Mouse (Mus musculus) forebrain, embryonic 13.5 days (tissue): ENCODE results near the gene Prim2. TPM values are rescaled to one million over a fixed set of nuclear protein-coding genes. Genes with fewer than 3 reads are reported as not detected.
A peak's percentile ranks its signal among the peaks of the same experiment; 100 is the strongest.
"Not testable (repeated sequence)": the region's sequence is repeated elsewhere in the genome, so short reads cannot be mapped to it uniquely, and the experiment has no call there.

Source experiments
- ATAC-seq: fragments of 200-750 bp; cut with Nextera tagmentation; 2 replicates; pipeline ENCODE4 v1.8.0; 2017
- H3K27ac ChIP-seq: fragments of 300-500 bp; sonication (generic); 2 replicates; pipeline ENCODE4 v1.5.1; 2015; ENCODE audit warnings: inconsistent platforms, mild to moderate bottlenecking, moderate library complexity
- H3K27me3 ChIP-seq: fragments of 300-500 bp; sonication (generic); 2 replicates; pipeline ENCODE4 v1.6.1; 2015; ENCODE audit warnings: mild to moderate bottlenecking, inconsistent platforms
- H3K36me3 ChIP-seq: fragments of 300-500 bp; sonication (generic); 2 replicates; pipeline ENCODE4 v1.6.1; 2015; ENCODE audit warnings: mild to moderate bottlenecking, inconsistent platforms; ENCODE audit not compliant: poor library complexity, severe bottlenecking
- H3K4me1 ChIP-seq: fragments of 300-500 bp; sonication (generic); 2 replicates; pipeline ENCODE4 v1.6.1; 2015; ENCODE audit warnings: inconsistent platforms
- H3K4me2 ChIP-seq: fragments of 300-500 bp; sonication (generic); 2 replicates; pipeline ENCODE4 v1.6.1; 2015; ENCODE audit warnings: inconsistent platforms, mild to moderate bottlenecking, moderate library complexity
- H3K4me3 ChIP-seq: fragments of 300-500 bp; sonication (generic); 2 replicates; pipeline ENCODE4 v1.5.1; 2015; ENCODE audit warnings: mild to moderate bottlenecking, inconsistent platforms
- H3K9ac ChIP-seq: fragments of 300-500 bp; sonication (generic); 2 replicates; pipeline ENCODE4 v1.6.1; 2015; ENCODE audit warnings: mild to moderate bottlenecking, inconsistent platforms
- H3K9me3 ChIP-seq: fragments of 300-500 bp; sonication (generic); replicated peaks from 2 replicates; pipeline ENCODE4 v1.6.1; 2016; ENCODE audit warnings: inconsistent platforms
- WGBS: fragments of 180-500 bp; shearing (Covaris S2); methylation state at CpG from one replicate; pipeline ENCODE4 v1.1.7; 2015; 5-methylcytosine and 5-hydroxymethylcytosine counted together
- polyA plus RNA-seq: library from polyadenylated mRNA; unstranded; fragments of >200 nt; fragmentation: Nextera tagmentation; extraction: Ambion mirVana; gene quantifications from 2 replicates; pipeline ENCODE4 v1.2.1, GENCODE M21; 2015

Prim2 gene
- polyA plus RNA-seq, 1 experiment from 2014 or later: 47.8 TPM

GRCm38 (mm10) chr1:33624900-33625299, 44.7 kb downstream of the Prim2 start:
- Histone ChIP-seq H3K27ac (no peak overlapping the region), H3K36me3 (peaks cover 38% of the 10 kb centered on the region), H3K9me3 (no peaks in the 10 kb centered on the region), H3K4me3 (no peak overlapping the region), H3K4me1 (0 out of 2 replicates have a peak, but pooled peaks cover 6% of the 10 kb centered on the region), H3K27me3 (no peaks in the 10 kb centered on the region), H3K9ac (no peak overlapping the region), H3K4me2 (no peak overlapping the region)
- 98% methylated on average over 6 of the region's 6 CpGs for WGBS
- no peak for ATAC-seq

DNA sequence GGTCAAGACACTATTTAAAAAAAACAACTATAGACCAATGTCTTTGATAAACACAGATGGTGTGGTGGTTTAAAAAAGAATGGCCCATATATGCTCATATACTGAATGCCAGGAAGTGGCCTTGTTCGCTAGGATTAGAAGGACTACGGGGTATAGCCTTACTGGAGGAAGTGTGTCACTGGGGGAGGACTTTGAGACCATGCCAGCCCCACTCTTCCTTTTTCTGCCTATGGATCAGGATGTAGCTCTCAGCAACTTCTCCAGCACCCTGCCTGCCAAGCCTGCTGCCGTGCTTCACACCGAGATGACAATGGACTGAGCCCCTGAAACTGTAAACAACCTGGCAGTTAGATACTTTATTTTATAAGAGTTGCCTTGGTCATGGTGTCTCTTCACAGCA, 45.2 kb downstream of the Prim2 start:
- H3K27me3 ChIP-seq: no peaks in the 10 kb centered on the region
- ATAC-seq: no peak
- H3K9ac ChIP-seq: no peak overlapping the region
- no peaks in the 10 kb centered on the region for H3K9me3 ChIP-seq
- 93% methylated on average over 4 of the region's 4 CpGs for WGBS
- no peak overlapping the region for H3K4me2 ChIP-seq
- H3K4me1 ChIP-seq: 0 out of 2 replicates have a peak, but pooled peaks cover 6% of the 10 kb centered on the region
- H3K27ac ChIP-seq: no peak overlapping the region
- H3K4me3 ChIP-seq: no peak overlapping the region
- peaks cover 34% of the 10 kb centered on the region for H3K36me3 ChIP-seq

- no peaks in the 10 kb centered on the region for H3K9me3 ChIP-seq
- ATAC-seq: no peak
- no peak overlapping the region for H3K27ac ChIP-seq
- no peaks in the 10 kb centered on the region for H3K27me3 ChIP-seq
- no peak overlapping the region for H3K4me3 ChIP-seq
- 0 out of 2 replicates have a peak, but pooled peaks cover 6% of the 10 kb centered on the region for H3K4me1 ChIP-seq
- H3K36me3 ChIP-seq: peaks cover 19% of the 10 kb centered on the region
- no peak overlapping the region for H3K4me2 ChIP-seq
- 87% methylated on average over 10 of the region's 10 CpGs for WGBS
- no peak overlapping the region for H3K9ac ChIP-seq
Observed at GRCm38 (mm10) chr1:33621791-33622190, 47.8 kb downstream of the Prim2 start.

GRCm38 (mm10) chr1:33620091-33620788, 49.4 kb downstream of the Prim2 start:
- H3K4me3 ChIP-seq: no peak overlapping the region
- ATAC-seq: no peak
- no peaks in the 10 kb centered on the region for H3K4me1 ChIP-seq
- H3K27me3 ChIP-seq: no peaks in the 10 kb centered on the region
- peaks cover 19% of the 10 kb centered on the region for H3K36me3 ChIP-seq
- no peaks in the 10 kb centered on the region for H3K9me3 ChIP-seq
- no peak overlapping the region for H3K9ac ChIP-seq
- H3K4me2 ChIP-seq: no peak overlapping the region
- 95% methylated on average over 9 of the region's 9 CpGs for WGBS
- no peak overlapping the region for H3K27ac ChIP-seq

DNA sequence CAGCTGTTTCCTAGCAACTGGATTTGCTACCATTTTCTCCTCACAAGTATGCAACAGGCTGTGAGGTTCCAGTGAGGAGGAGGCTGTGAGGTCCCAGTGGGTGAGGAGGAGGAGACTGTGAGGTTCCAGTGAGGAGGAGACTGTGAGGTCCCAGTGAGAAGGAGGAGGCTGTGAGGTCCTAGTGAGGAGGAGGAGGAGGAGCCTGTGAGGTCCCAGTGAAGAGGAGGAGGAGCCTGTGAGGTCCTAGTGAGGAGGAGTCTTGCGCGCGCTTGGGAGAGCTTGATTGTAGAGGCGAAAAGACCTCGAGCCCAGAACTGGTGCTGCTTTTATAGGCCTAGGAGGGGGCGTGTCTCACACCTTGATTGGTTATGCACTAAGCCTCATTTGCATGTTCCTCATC, 53.0 kb downstream of the Prim2 start:
- not testable (repeated sequence) for H3K4me2 ChIP-seq, H3K27me3 ChIP-seq, H3K9me3 ChIP-seq, H3K9ac ChIP-seq, ATAC-seq, H3K4me1 ChIP-seq, H3K36me3 ChIP-seq, H3K27ac ChIP-seq, H3K4me3 ChIP-seq
- 92% methylated on average over 5 of the region's 6 CpGs for WGBS

- H3K27ac ChIP-seq: no peak overlapping the region
- H3K4me1 ChIP-seq: peaks cover 20% of the 10 kb centered on the region; the same call in 1 of the 2 replicates
- WGBS: 91% methylated on average over 1 of the region's 1 CpGs
- no peak for ATAC-seq
- no peak overlapping the region for H3K4me3 ChIP-seq
- no peak overlapping the region for H3K4me2 ChIP-seq
- H3K27me3 ChIP-seq: no peaks in the 10 kb centered on the region
- no peak overlapping the region for H3K9ac ChIP-seq
- peaks cover 1% of the 10 kb centered on the region; the same call in 1 of the 2 replicates for H3K36me3 ChIP-seq
- H3K9me3 ChIP-seq: no peaks in the 10 kb centered on the region
Observed at GRCm38 (mm10) chr1:33612100-33612499, 57.5 kb downstream of the Prim2 start.

GRCm38 (mm10) chr1:33610026-33610721, 59.4 kb downstream of the Prim2 start:
- ATAC-seq: peak; percentile 77

DNA sequence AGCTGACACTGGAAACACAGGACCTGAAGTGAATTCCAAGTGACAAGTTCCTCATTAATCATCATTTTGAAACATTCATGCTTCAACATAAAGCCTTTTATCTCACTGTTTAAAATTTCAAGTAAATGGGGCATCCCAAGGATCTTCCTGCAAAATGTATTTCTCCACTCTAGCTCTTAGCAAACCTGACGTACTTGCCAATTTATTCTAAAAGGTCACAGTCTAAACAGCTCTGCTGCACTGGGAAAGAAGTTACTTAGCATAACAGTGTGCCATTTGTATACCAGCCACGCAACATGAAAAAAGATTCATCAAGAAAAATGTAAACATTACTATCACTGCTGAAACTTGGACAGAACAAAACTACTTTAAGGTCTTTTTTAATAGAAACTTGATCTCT, 61.5 kb downstream of the Prim2 start:
- no peak overlapping the region for H3K27ac ChIP-seq
- no peaks in the 10 kb centered on the region for H3K9me3 ChIP-seq
- no peaks in the 10 kb centered on the region for H3K27me3 ChIP-seq
- no peak overlapping the region for H3K9ac ChIP-seq
- no peak for ATAC-seq
- no peak overlapping the region for H3K4me2 ChIP-seq
- no peak overlapping the region for H3K4me3 ChIP-seq
- WGBS: 58% methylated on average over 2 of the region's 2 CpGs
- H3K36me3 ChIP-seq: peaks cover 6% of the 10 kb centered on the region; the same call in 1 of the 2 replicates
- peaks cover 20% of the 10 kb centered on the region; the same call in 1 of the 2 replicates for H3K4me1 ChIP-seq

More at GRCm38 (mm10) chr1:33610026-33610721, 59.4 kb downstream of the Prim2 start:
- no peak overlapping the region for H3K4me2 ChIP-seq
- H3K27me3 ChIP-seq: no peaks in the 10 kb centered on the region
- WGBS: 51% methylated on average over 14 of the region's 14 CpGs
- peaks cover 20% of the 10 kb centered on the region; the same call in 1 of the 2 replicates for H3K4me1 ChIP-seq
- no peak overlapping the region for H3K4me3 ChIP-seq
- H3K9me3 ChIP-seq: no peaks in the 10 kb centered on the region
- peaks cover 6% of the 10 kb centered on the region; the same call in 1 of the 2 replicates for H3K36me3 ChIP-seq
- no peak overlapping the region for H3K9ac ChIP-seq
- 0 out of 2 replicates have a peak overlapping the region, but pooled peaks have one; percentile 11 for H3K27ac ChIP-seq

DNA sequence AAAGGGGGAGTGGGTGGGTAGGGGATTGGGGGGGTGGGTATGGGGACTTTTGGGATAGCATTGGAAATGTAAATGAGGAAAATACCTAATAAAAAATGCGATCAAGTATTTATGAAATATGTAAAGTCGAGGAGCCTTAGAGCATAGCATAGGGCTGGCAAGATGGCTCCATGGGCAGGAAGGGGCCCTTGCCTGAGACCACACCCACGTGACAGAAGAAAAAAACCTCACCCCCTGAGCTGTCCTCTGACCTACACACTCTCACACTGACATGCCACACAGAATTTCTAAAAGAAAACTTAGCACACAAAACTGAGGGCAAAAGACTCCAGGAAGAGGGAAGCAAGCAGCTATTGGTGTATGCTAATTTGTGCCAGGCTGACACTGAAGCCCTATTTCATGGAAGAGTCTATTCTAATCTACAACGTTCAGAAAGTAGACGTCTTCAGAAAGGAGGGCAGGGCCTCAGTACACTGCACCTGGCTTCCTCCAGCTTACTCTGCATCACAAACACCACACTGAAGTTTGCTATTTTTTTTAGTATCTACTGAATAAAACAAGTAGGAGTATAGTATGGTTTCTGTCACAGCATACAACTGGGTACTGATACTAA, 65.4 kb downstream of the Prim2 start:
- H3K9me3 ChIP-seq: no peaks in the 10 kb centered on the region
- H3K9ac ChIP-seq: no peak overlapping the region
- ATAC-seq: no peak
- H3K36me3 ChIP-seq: peaks cover 6% of the 10 kb centered on the region; the same call in 1 of the 2 replicates
- no peaks in the 10 kb centered on the region for H3K27me3 ChIP-seq
- 90% methylated on average over 5 of the region's 5 CpGs for WGBS
- no peak overlapping the region for H3K4me2 ChIP-seq
- no peak overlapping the region for H3K27ac ChIP-seq
- H3K4me1 ChIP-seq: peaks cover 17% of the 10 kb centered on the region; the same call in 1 of the 2 replicates
- H3K4me3 ChIP-seq: no peak overlapping the region

- H3K4me2 ChIP-seq: no peak overlapping the region
- 79% methylated on average over 3 of the region's 3 CpGs for WGBS
- H3K4me1 ChIP-seq: 0 out of 2 replicates have a peak, but pooled peaks cover 9% of the 10 kb centered on the region
- ATAC-seq: peak; percentile 66
- H3K9me3 ChIP-seq: peaks cover 10% of the 10 kb centered on the region
- H3K36me3 ChIP-seq: peaks cover 9% of the 10 kb centered on the region
- H3K9ac ChIP-seq: no peak overlapping the region
- no peaks in the 10 kb centered on the region for H3K27me3 ChIP-seq
- H3K4me3 ChIP-seq: no peak overlapping the region
- 0 out of 2 replicates have a peak overlapping the region, but pooled peaks have one; percentile 8 for H3K27ac ChIP-seq
Observed at GRCm38 (mm10) chr1:33599698-33600097, 69.9 kb downstream of the Prim2 start.

DNA sequence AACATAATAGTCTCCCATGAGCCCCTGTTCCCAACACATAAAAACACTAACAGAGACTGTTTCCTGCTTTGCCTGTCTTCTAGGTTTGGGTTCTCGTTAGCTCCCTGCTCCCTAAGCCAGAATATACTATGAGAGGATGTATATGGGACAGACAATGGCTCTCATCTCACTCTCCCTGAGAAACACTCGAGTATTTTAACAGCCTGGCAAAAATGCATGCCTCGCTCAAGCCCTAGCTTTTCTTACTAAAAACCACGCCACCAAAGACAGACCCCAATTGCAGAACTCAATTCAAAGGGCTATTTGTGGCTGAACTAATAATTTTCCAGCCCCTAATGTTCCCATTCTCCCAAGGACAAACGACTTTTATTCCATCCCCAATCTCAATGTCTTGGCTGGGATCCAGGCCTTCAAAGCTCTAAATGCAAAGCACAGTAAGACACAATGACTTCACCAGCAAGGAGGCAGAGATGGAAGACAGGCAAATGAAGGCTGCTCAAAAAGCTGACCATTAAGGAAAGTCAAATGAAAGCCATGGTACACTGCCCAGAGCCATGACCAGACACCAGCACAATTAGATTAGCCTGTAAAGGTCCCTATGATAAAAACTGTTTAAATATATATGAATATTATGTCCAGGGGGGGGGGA, 70.5 kb downstream of the Prim2 start:
- peak overlapping the region; percentile 63 for H3K27ac ChIP-seq
- H3K4me1 ChIP-seq: 0 out of 2 replicates have a peak, but pooled peaks cover 9% of the 10 kb centered on the region
- H3K4me2 ChIP-seq: no peak overlapping the region
- H3K9ac ChIP-seq: no peak overlapping the region
- ATAC-seq: peak; percentile 77
- H3K27me3 ChIP-seq: no peaks in the 10 kb centered on the region
- no peak overlapping the region for H3K4me3 ChIP-seq
- peaks cover 10% of the 10 kb centered on the region for H3K9me3 ChIP-seq
- H3K36me3 ChIP-seq: peaks cover 9% of the 10 kb centered on the region
- 33% methylated on average over 5 of the region's 5 CpGs for WGBS
